Mouse (Mus musculus): ENCODE data around the gene Hist1h1d. TPM values are rescaled to one million over a fixed set of nuclear protein-coding genes. Genes with fewer than 3 reads are reported as not detected.
A peak's percentile ranks its signal among the peaks of the same experiment; 100 is the strongest.

Gene Hist1h1d
- 0.12 and 0.17 TPM in 2 replicates for polyA plus RNA-seq (2014; fragmentation: Nextera tagmentation; extraction: Ambion mirVana)

DNA sequence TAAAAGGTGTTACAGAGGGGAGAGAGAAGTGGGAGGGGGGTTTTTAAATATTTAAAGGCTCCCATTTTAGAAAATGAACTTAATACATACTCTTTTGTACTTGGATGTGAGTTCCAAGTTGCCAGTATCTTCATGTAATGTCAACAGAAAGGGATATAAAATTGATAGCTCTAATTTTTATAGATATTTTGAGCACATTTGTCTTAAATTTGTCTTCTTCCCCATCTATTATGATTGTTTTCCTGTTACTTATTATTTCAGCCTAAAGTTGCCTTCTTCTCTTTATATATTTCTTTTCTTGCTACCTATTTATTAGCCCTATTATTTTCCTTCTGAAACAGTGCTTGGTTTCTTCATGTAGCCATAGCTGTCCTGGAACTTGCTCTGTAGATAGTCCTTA, at the start of gene Hist1h1d:
Hist1h1d (plus strand) TSS at position 301 of the 400 bp plus-strand sequence.
- ATAC-seq (ENCODE audit: low FRiP score) (no peak), DNase-seq (ENCODE audit: low spot score) (no peak)
- Histone ChIP-seq H3K4me1 (replicated peaks; ENCODE audit: control insufficient read depth, insufficient read depth, low read length) (peaks cover 25% of the 10 kb centered on the region), H3K27me3 (ENCODE audit: control insufficient read depth, insufficient read depth, low read length) (no peaks in the 10 kb centered on the region), H3K4me3 (replicated peaks; ENCODE audit: low read length) (no peak within 1 kb of the TSS), H3K9ac (0 out of 2 replicates have a peak within 1 kb of the TSS, but pooled peaks have one; percentile 68), H3K4me2 (replicated peaks) (peak within 1 kb of the TSS; percentile 83), H3K9me3 (ENCODE audit: control insufficient read depth, low read length) (no peaks in the 10 kb centered on the region), H3K36me3 (replicated peaks; ENCODE audit: control insufficient read depth, insufficient read depth) (no peaks in the 10 kb centered on the region), H3K27ac (0 out of 2 replicates have a peak within 1 kb of the TSS, but pooled peaks have one; percentile 88)

DNA sequence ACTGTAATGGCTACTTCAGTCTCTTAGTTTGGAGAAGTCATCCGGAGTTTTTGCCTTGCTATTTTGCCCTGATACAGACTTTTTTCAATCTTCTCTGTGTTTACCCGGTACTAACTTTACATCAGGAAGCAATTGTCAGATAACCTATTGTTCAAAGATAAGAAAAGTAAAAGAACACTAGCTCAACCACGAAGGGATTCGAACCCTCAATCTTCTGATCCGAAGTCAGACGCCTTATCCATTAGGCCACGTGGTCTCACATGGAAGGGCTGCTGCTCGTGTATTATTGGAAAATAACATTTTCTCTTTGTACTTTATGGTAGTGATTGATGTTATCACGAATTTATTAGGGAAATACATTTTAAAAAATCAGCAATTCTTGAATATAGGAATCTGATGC, 49.3 kb upstream of the Hist1h1d start:
- DNase-seq (ENCODE audit: low spot score) (peak; percentile 87), ATAC-seq (ENCODE audit: low FRiP score) (no peak)
- peak overlapping the region; percentile 21; the same call in 1 of the 2 replicates for H3K4me2 ChIP-seq (replicated peaks)
- no peaks in the 10 kb centered on the region for H3K9me3 ChIP-seq (ENCODE audit: control insufficient read depth, low read length)
- H3K9ac ChIP-seq, result no peak overlapping the region
- no peak overlapping the region for H3K4me3 ChIP-seq (replicated peaks; ENCODE audit: low read length)
- no peak overlapping the region for H3K27ac ChIP-seq
- WGBS, result 1% methylated on average over 9 of the region's 9 CpGs
- 0 out of 2 replicates have a peak, but pooled peaks cover 7% of the 10 kb centered on the region for H3K4me1 ChIP-seq (replicated peaks; ENCODE audit: control insufficient read depth, insufficient read depth, low read length)
- H3K36me3 ChIP-seq (replicated peaks; ENCODE audit: control insufficient read depth, insufficient read depth), result no peaks in the 10 kb centered on the region
- H3K27me3 ChIP-seq (ENCODE audit: control insufficient read depth, insufficient read depth, low read length), result peaks cover 25% of the 10 kb centered on the region

DNA sequence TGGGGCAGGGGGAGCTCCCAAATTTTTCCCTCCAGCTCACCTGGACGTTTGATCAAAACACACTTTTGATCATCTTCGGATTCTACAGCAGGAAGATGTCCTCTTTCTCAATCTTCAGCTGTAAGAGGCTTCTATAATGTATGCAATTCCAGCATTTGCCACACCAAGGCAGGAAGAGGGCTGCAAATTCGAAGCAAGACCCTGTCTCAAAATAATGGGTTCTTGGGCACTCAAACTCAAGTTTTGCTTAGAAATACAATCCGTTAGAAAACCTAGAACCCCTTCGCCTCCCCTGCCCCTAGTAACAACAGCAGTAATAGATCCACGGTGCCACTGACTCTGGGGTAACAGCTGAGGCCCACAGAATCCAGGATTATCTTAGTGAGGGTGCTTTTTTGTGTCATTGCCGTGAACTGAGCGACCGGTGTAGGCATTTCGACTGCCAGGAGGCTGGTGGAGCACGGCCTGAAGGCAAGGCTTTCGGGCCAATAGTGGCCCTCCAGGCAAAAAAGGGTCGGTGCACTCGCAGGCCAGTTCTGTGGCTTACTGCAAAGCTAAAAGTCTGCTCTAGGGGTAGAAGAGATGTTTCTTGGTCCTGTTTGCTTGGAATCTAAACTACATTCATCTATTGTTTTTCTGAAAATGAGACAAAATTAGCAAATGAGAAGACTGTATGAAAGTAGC, 47.3 kb upstream of the Hist1h1d start:
- no peak overlapping the region for H3K27ac ChIP-seq
- no peak overlapping the region for H3K9ac ChIP-seq
- peak overlapping the region; percentile 4 for H3K4me3 ChIP-seq (replicated peaks; ENCODE audit: low read length)
- ATAC-seq (ENCODE audit: low FRiP score) (no peak), DNase-seq (ENCODE audit: low spot score) (no peak)
- 6% methylated on average over 14 of the region's 14 CpGs for WGBS
- 0 out of 2 replicates have a peak, but pooled peaks cover 13% of the 10 kb centered on the region for H3K27me3 ChIP-seq (ENCODE audit: control insufficient read depth, insufficient read depth, low read length)
- no peaks in the 10 kb centered on the region for H3K36me3 ChIP-seq (replicated peaks; ENCODE audit: control insufficient read depth, insufficient read depth)
- H3K9me3 ChIP-seq (ENCODE audit: control insufficient read depth, low read length), result no peaks in the 10 kb centered on the region
- H3K4me1 ChIP-seq (replicated peaks; ENCODE audit: control insufficient read depth, insufficient read depth, low read length), result 0 out of 2 replicates have a peak, but pooled peaks cover 7% of the 10 kb centered on the region
- H3K4me2 ChIP-seq (replicated peaks), result peak overlapping the region; percentile 38

DNA sequence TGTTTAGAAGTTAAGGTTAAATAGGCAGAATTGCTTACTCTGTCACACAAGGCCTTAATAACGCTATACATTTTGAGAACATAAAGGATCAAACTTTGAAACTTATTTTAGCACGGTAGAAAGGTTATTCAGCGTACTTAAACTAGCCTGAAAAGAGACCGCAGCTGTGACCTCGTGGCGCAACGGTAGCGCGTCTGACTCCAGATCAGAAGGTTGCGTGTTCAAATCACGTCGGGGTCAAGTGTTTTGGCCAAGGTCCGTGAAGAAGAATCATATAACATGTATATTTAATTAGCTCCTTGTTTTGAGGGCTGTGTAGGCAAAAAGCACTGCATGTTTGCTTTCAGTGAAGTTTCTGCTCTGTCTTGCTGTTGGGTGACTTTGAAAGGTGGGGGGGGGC, 46.7 kb upstream of the Hist1h1d start:
- H3K4me3 ChIP-seq (replicated peaks; ENCODE audit: low read length), result peak overlapping the region; percentile 4
- H3K9me3 ChIP-seq (ENCODE audit: control insufficient read depth, low read length), result no peaks in the 10 kb centered on the region
- 0 out of 2 replicates have a peak, but pooled peaks cover 7% of the 10 kb centered on the region for H3K4me1 ChIP-seq (replicated peaks; ENCODE audit: control insufficient read depth, insufficient read depth, low read length)
- no peaks in the 10 kb centered on the region for H3K36me3 ChIP-seq (replicated peaks; ENCODE audit: control insufficient read depth, insufficient read depth)
- ATAC-seq (ENCODE audit: low FRiP score) (no peak), DNase-seq (ENCODE audit: low spot score) (peak; percentile 71)
- 4% methylated on average over 13 of the region's 13 CpGs for WGBS
- no peak overlapping the region for H3K9ac ChIP-seq
- peak overlapping the region; percentile 38 for H3K4me2 ChIP-seq (replicated peaks)
- H3K27ac ChIP-seq, result no peak overlapping the region
- 0 out of 2 replicates have a peak, but pooled peaks cover 13% of the 10 kb centered on the region for H3K27me3 ChIP-seq (ENCODE audit: control insufficient read depth, insufficient read depth, low read length)

DNA sequence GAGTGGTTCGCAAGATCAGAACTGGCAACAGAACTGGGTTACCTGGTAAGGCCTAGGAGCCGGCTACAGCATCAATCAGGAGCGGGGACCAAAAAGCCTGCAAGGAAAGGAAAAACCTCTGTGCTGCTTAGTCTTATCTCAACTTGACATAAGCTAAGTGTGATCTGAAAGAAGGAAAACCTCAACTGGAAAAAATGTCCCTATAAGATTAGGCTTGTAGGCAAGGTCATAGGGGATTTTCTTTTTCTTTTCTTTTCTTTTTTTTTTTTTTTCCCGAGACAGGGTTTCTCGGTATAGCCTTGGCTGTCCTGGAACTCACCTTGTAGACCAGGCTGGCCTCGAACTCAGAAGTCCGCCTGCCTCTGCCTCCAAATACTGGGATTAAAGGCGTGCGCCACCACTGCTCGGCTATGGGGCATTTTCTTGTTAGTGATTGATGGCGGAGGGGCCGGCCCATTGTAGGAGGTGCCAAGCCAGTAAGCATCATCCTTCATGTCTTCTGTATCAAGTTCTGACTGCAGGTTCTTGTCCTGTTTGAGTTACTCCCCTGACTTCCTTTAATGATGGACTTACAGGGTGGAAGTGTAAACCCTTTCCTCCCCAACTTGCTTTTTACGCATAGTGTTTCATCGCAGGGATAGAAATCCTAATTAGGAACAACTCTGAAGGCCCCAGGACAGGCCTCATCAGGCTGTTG, 46.1 kb upstream of the Hist1h1d start:
- 0 out of 2 replicates have a peak overlapping the region, but pooled peaks have one; percentile 38 for H3K4me2 ChIP-seq (replicated peaks)
- DNase-seq (ENCODE audit: low spot score) (no peak), ATAC-seq (ENCODE audit: low FRiP score) (no peak)
- H3K27me3 ChIP-seq (ENCODE audit: control insufficient read depth, insufficient read depth, low read length), result 0 out of 2 replicates have a peak, but pooled peaks cover 8% of the 10 kb centered on the region
- no peaks in the 10 kb centered on the region for H3K36me3 ChIP-seq (replicated peaks; ENCODE audit: control insufficient read depth, insufficient read depth)
- H3K9ac ChIP-seq, result no peak overlapping the region
- 22% methylated on average over 14 of the region's 14 CpGs for WGBS
- no peak overlapping the region for H3K27ac ChIP-seq
- H3K9me3 ChIP-seq (ENCODE audit: control insufficient read depth, low read length), result no peaks in the 10 kb centered on the region
- H3K4me1 ChIP-seq (replicated peaks; ENCODE audit: control insufficient read depth, insufficient read depth, low read length), result 0 out of 2 replicates have a peak, but pooled peaks cover 7% of the 10 kb centered on the region
- no peak overlapping the region for H3K4me3 ChIP-seq (replicated peaks; ENCODE audit: low read length)

DNA sequence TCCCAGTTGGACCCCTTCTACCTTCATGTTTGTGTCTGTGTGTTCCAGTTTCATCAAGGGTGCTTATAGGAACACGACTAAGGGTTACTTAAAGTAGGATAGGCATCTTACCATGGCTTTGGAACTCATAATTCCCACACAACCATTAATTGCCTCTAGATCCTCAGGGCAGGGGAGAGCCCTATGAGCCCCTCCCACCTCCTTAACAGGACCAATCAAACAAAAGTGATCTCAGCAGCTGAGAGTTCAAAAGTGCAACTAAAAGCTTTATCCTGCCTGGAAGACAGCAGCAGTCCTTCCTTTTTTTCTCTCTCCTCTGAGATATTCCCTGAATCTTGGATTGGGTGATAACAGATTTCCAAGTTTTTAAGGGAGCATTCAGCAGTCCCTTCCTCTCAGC, 42.9 kb upstream of the Hist1h1d start:
- H3K9ac ChIP-seq, result no peak overlapping the region
- DNase-seq (ENCODE audit: low spot score) (no peak), ATAC-seq (ENCODE audit: low FRiP score) (no peak)
- no peaks in the 10 kb centered on the region for H3K36me3 ChIP-seq (replicated peaks; ENCODE audit: control insufficient read depth, insufficient read depth)
- H3K9me3 ChIP-seq (ENCODE audit: control insufficient read depth, low read length), result no peaks in the 10 kb centered on the region
- no peak overlapping the region for H3K4me2 ChIP-seq (replicated peaks)
- H3K4me3 ChIP-seq (replicated peaks; ENCODE audit: low read length), result no peak overlapping the region
- WGBS, result 53% methylated on average over 1 of the region's 1 CpGs
- no peak overlapping the region for H3K27ac ChIP-seq
- H3K27me3 ChIP-seq (ENCODE audit: control insufficient read depth, insufficient read depth, low read length), result 0 out of 2 replicates have a peak, but pooled peaks cover 5% of the 10 kb centered on the region
- H3K4me1 ChIP-seq (replicated peaks; ENCODE audit: control insufficient read depth, insufficient read depth, low read length), result 0 out of 2 replicates have a peak, but pooled peaks cover 7% of the 10 kb centered on the region

DNA sequence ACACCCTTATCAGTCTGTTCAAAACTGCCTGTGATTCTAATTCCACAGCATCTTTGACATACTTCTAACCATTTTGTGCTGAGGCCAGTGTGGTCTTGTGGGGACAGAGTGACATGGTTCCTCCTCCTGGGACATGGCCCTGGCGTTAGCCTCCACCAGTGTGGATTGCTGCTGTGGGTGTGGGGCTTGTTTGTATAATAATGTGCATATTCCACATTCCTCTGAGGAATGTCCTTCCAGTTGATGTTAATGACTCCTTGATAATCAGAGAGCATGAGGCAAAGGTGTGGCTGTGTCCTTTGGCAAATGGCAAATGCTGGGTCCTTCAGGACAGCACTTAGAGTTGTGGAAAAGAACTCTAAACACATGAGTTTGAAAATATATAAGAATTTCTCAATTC, 39.5 kb upstream of the Hist1h1d start:
- Histone ChIP-seq H3K4me1 (replicated peaks; ENCODE audit: control insufficient read depth, insufficient read depth, low read length) (0 out of 2 replicates have a peak, but pooled peaks cover 6% of the 10 kb centered on the region), H3K27me3 (ENCODE audit: control insufficient read depth, insufficient read depth, low read length) (no peaks in the 10 kb centered on the region), H3K4me3 (replicated peaks; ENCODE audit: low read length) (no peak overlapping the region), H3K9me3 (ENCODE audit: control insufficient read depth, low read length) (no peaks in the 10 kb centered on the region), H3K27ac (no peak overlapping the region), H3K9ac (no peak overlapping the region), H3K36me3 (replicated peaks; ENCODE audit: control insufficient read depth, insufficient read depth) (no peaks in the 10 kb centered on the region), H3K4me2 (replicated peaks) (no peak overlapping the region)
- ATAC-seq (ENCODE audit: low FRiP score), result no peak
- 85% methylated on average over 1 of the region's 1 CpGs for WGBS
- DNase-seq (ENCODE audit: low spot score), result no peak

DNA sequence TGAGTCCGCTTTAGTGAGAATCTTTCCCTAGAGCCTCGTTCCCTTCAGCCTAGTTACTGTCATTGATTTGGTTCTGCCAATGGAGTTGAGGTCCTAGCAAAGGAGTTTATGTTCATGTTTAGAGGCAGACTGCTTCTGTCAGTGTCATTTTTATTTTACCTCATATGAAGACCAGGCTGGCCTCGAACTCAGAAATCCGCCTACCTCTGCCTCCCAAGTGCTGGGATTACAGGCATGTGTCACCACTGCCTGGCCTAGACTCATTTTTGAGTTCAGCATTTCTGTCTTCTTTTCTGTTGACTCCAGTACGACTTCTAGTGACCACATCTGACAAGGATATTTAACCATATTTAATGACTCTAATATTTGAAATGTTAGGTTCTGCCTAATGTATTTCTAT, 37.8 kb upstream of the Hist1h1d start:
- no peaks in the 10 kb centered on the region for H3K9me3 ChIP-seq (ENCODE audit: control insufficient read depth, low read length)
- ATAC-seq (ENCODE audit: low FRiP score), result no peak
- DNase-seq (ENCODE audit: low spot score), result no peak

More for the DNA sequence above, 37.8 kb upstream of the Hist1h1d start:
- no peak overlapping the region for H3K4me2 ChIP-seq (replicated peaks)
- H3K27me3 ChIP-seq (ENCODE audit: control insufficient read depth, insufficient read depth, low read length), result no peaks in the 10 kb centered on the region
- H3K4me3 ChIP-seq (replicated peaks; ENCODE audit: low read length), result no peak overlapping the region
- H3K36me3 ChIP-seq (replicated peaks; ENCODE audit: control insufficient read depth, insufficient read depth), result no peaks in the 10 kb centered on the region
- no peak overlapping the region for H3K27ac ChIP-seq
- H3K4me1 ChIP-seq (replicated peaks; ENCODE audit: control insufficient read depth, insufficient read depth, low read length), result 0 out of 2 replicates have a peak, but pooled peaks cover 6% of the 10 kb centered on the region
- no peak overlapping the region for H3K9ac ChIP-seq
- WGBS, result 85% methylated on average over 5 of the region's 5 CpGs

Data from hindbrain, embryonic 14.5 days (tissue).